Mouse (Mus musculus) adrenal gland, postnatal 0 days (tissue): ENCODE data around the gene Fgd3. TPM values are rescaled to one million over a fixed set of nuclear protein-coding genes. Genes with fewer than 3 reads are reported as not detected.

Experiments
- polyA plus RNA-seq: library from polyadenylated mRNA; unstranded; fragments of >200 nt; fragmentation: Nextera tagmentation; extraction: Ambion mirVana; gene quantifications from 2 replicates; pipeline ENCODE4 v1.2.1, GENCODE M21; 2015

The Fgd3 gene
- polyA plus RNA-seq, result 0.44 and 0.57 TPM in 2 replicates

GRCm38 (mm10) chr13:49320040-49320439 lies at the start of gene Fgd3:
TSS of gene Fgd3 (minus strand) at chr13:49320311.

GRCm38 (mm10) chr13:49341012-49341830 lies 21.1 kb upstream of the Fgd3 start, which contains the start of gene Bicd2:
TSS of gene Bicd2 (plus strand) at chr13:49341585.

GRCm38 (mm10) chr13:49248467-49248862 lies 71.6 kb downstream of the Fgd3 start, which contains the start of gene Susd3:
TSS of gene Susd3 (minus strand) at chr13:49248706.

GRCm38 (mm10) chr13:49215504-49216219 lies 104.4 kb downstream of the Fgd3 start, which contains the start of gene Card19:
TSS of gene Card19 (minus strand) at chr13:49216037.

Other genes with a start within 250 kb of the Fgd3 start
- gene Wnk2, start 172.3 kb downstream of the Fgd3 start, polyA plus RNA-seq, result 1.0 and 1.8 TPM in 2 replicates
- 103 and 104 TPM in 2 replicates for gene Ninj1, start 132.8 kb downstream of the Fgd3 start, polyA plus RNA-seq
- gene Card19, start 104.3 kb downstream of the Fgd3 start, polyA plus RNA-seq, result 96.4 and 98.2 TPM in 2 replicates
- 16.2 and 23.9 TPM in 2 replicates for gene Susd3, start 71.6 kb downstream of the Fgd3 start, polyA plus RNA-seq
- gene Bicd2, start 21.3 kb upstream of the Fgd3 start, polyA plus RNA-seq, result 11.8 and 15.5 TPM in 2 replicates
- gene Ippk, start 100.9 kb upstream of the Fgd3 start, polyA plus RNA-seq, result 10.2 and 16.9 TPM in 2 replicates
- 0.69 and 0.99 TPM in 2 replicates for gene Tes3-ps, start 173.0 kb upstream of the Fgd3 start, polyA plus RNA-seq
- gene Ecm2, start 184.5 kb upstream of the Fgd3 start, polyA plus RNA-seq, result 3.1 and 5.0 TPM in 2 replicates
- gene Aspn, start 224.1 kb upstream of the Fgd3 start, polyA plus RNA-seq, result 64.4 and 97.2 TPM in 2 replicates